Mouse (Mus musculus): ENCODE data around the gene Golga3.

Golga3 gene

DNA sequence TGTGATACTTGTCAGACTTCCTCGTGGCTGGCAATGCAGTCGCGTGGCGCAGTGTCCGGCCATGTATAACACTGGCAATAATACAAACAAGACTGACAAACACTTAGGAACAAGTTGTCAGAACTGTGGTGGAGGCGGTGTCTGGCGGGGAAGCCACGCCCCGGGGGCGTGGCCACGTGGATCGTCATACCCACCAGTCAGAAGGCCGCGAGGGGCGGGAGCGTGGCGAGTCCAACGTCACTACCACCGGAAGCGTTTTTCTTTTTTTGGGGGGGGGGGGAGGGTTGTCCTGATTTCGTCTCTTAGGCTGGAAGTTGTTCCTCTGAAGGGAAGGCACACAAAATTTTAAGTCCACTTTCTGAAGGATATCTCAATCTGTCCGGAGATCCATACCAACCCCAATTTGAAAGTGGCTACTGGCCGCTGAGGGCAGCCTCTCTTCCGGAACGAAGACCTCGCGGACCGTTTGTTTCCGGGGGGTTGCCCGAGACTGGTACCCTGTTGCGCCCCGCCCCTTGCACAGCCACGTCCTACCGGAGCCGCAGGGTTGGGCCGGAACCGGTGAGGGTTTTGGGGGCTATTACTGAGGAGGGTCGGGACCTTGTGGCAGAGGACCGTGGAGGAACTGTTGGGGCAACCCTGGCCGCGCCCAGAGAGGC, at the start of gene Golga3:
TSS of gene Golga3 (plus strand) at position 340 of the 659 bp plus-strand sequence.
- DNase-seq: peak; percentile 99

DNA sequence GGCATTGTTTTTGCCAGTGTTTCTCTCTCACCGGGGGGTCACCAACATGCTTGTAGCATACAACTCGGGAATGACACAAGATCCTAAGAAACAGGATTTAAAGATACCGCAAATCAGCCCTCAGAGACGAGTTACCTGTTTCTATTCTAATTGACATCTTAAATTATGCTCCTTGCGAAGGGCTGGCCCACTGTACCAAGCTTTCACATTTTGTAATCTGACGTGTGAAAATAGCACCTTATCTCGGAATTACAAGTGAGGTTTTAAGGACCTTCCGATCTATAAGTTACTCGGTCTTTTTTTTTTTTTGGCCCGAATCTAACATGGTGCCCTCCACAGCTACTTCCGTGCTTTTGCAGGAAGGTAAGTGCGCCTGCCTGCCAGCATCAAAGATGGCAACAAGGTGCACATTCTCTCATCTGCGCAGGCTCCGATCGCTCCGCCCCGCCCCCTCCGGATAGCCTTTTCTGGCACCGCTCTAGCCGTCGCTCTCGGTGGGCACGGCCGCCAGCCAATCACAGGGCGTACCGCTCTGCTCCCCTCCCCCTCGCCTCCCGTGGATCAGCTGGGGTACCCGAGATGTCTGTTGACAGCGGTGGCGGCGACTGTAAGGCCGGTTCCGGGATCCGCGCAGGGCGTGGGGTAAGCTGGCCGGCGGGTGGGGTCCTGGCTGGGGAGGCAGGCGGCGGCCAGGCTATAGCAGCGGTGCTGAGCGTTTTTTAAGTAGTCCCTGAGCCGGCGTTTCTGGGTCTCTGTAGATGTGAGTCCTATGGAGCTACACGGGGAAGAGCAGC, 41.0 kb upstream of the Golga3 start, which contains the start of gene Chfr:
TSS of gene Chfr (plus strand) at position 550 of the 794 bp plus-strand sequence.
- DNase-seq: peak; percentile 100

- DNase-seq: no peak
These were observed 40.4 kb upstream of the Golga3 start for GRCm38 (mm10) chr5:110136087-110136464.

DNA sequence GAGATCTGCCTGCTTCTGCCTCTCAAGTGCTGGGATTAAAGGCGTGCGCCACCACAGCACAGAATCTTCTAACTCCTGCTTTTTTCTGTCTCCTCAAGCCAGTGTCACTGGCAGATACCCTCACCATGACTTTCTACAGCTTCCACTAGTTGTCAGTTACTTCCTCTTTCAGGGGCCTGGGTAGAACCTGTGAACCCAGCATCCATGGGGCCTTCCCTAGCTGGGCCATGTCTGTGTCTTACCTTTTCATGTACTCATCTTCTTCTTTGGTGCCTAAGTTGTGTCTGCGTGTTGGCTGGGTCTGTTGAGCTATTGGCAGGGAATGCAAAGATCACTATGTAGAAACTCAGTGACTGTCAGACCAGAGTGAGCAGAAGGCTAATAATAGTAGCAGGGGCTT, 38.7 kb upstream of the Golga3 start:
- DNase-seq: peak; percentile 83

GRCm38 (mm10) chr5:110139325-110139724, 37.2 kb upstream of the Golga3 start:
- no peak for DNase-seq

DNA sequence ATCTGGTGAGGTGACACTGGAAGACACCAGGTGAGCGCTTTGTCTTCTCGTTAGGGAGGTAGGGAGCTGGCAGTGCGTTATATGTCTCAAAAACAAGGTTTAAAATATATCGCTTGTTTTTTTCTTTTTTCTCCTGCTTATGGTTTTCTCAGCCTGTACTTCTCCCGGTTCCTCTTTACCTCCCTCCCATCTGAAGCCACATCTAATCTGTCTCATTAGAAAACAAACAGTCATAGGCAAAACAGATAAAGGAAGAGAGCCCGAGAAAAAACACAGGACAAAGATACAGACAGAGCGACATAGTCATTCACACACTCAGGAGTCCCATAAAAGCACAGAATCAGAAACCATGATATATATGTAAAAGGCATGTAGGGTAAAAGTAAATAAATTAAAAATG, 36.1 kb upstream of the Golga3 start:
- DNase-seq: no peak

- peak; percentile 88 for DNase-seq
These were observed 34.2 kb upstream of the Golga3 start for GRCm38 (mm10) chr5:110142309-110142708.

DNA sequence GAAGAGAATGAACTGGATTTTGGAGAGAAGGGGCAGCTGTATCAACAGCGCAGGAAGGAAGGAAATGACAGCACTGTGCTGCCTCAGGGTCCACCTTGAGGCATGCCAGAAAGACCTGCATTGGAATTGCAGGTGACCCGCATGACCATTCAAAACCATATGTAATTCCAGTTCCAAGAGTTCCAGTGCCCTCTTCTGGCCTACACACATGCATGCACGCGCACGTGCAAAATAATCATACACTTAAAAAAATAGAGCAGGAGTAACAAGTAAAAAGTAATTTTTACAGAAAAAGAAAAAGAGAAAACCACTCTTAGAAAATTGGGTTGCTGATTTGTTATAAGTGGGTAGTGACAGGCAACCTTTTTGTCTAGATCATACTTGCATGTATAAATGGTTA, 33.5 kb upstream of the Golga3 start:
- peak; percentile 62 for DNase-seq

DNA sequence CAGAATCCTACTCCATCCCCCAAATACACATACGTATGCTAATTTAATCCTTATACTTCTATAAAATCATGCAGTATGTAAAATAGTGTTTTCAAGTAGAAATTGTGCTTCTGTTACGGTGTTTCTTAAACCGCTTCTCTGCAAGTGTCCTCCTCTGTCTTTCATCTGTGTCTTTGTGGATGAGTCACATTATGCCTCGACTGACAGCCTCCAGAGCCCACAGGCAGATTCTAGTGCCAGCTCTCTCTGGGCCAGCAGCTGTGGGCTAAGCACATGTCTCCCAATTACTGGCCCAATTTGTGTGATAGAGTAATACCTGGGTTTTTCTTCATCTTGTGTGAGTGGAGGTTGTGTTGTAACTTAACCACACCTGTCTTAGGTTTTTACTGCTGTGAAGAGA, 7.1 kb upstream of the Golga3 start:
- no peak for DNase-seq

DNA sequence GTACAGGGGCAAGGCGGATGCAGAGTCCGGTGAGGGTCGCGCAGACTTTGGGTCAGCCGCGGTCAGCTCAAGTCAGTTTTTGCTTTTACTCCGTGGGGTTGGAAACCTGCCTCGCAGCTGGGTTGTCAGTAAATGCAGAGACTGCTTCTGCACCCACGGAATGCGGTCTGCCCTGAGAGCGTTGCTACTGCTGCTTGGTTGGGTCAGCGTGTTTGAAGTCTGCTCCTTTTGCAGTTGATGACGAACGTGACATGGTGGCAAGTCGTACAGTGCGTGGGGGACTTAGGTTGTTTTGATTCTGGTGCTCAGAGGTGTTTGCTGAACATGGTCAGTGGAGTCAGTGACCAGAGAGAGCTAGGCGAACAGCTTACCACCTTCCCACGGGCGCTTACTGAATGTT, 520 bp downstream of the Golga3 start:
- no peak for DNase-seq

DNA sequence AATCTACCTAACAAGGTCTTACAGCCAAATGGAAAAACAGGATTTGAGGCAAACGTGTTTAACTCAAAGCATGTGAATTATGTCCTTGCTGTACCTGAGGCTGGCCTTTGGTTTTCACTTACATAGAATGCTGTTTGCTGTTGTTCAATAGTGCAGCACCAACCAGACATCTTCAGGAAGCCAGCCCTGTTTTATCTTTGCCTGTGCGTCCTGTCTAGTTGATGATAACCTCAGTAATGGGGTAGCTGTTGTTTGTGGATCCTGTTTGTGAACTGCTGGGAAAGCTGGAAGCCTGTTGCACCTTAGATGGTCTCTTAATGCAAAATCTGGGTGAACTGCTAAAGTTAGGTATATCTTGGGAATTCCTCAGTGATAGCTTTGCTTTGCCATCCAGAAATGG, 2.1 kb downstream of the Golga3 start:
- DNase-seq: peak; percentile 22

DNA sequence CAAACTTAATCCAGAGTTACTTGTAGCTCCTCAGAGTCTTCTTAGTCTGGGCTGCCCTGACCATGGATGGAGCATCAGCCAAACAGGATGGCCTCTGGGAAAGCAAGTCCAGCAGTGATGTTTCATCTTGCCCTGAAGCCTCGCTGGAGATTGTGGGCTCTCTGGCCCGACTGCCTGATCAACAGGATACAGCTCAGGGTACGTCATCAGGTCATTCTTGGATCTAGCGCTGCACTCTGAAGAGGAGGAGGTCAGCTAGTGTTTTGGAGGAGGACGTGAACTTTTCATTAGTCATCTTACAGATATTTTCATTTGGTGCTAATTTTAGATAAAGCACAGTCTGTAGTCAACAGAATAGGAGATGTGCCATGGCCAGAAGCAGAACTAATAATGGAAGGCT, 5.2 kb downstream of the Golga3 start:
- DNase-seq: peak; percentile 96

- DNase-seq: peak; percentile 70
These were observed 26.8 kb downstream of the Golga3 start for GRCm38 (mm10) chr5:110203164-110203895.

- DNase-seq: no peak
These were observed 28.3 kb downstream of the Golga3 start for GRCm38 (mm10) chr5:110204777-110205176.

DNA sequence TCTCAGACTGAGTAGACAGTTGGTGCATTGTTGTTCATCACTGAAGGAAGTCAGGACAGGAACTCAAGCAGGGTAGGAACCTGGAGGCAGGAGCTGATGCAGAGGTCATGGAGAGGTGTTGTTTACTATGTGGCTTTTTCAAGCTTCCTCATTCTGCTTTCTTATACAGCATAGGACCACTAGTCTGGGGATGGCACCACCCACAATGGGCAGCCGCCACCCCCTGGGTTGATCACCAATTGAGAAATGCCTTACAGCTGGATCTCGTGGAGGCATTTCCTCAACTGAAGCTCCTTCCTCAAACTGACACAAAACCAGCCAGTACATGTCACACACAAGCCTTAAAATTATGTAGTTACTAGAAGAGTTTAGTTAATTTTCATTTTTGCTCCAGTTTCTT, 34.8 kb downstream of the Golga3 start:
- DNase-seq: no peak

DNA sequence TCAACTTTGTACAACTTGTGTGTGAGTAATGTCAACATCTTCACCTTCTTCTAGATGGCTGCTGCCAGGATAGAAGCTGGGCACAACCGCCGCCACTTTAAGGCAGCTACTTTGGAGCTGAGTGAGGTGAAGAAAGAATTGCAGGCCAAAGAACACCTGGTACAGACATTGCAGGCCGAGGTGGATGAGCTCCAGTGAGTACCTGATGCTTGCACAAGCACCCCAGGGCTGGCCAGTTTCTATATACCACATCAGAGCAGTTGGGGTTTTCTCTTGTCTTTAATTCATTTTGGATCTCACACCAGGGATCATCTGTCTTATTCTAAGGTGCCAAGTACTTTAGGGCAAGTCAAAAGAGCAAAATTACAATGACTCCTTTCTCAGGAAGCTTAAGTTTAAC, 40.3 kb downstream of the Golga3 start:
- DNase-seq: peak; percentile 57

GRCm38 (mm10) chr5:110220331-110220730, 43.8 kb downstream of the Golga3 start:
- no peak for DNase-seq

- DNase-seq: peak; percentile 35
These were observed 46.3 kb downstream of the Golga3 start for GRCm38 (mm10) chr5:110222757-110223156.

DNA sequence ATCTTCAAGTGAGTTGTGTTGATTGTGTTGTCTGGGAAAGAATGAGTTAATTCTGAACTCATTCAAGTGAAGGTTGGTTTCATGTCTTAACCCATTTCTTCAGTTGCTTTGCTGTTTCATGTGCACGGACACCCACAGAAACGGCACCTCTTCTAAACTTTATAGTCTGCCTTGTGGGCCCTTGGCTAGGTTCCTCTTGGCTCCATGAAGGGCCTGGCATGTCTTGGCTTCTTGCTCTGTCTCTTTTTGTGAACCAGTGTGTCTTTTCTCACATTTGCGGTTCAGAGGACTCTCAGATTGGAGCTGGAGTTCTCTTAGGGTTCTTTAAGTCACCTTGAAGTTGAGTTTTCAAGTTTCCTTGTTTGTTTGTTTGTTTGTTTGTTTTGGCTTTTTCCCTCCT, 48.6 kb downstream of the Golga3 start:
- DNase-seq: no peak

DNA sequence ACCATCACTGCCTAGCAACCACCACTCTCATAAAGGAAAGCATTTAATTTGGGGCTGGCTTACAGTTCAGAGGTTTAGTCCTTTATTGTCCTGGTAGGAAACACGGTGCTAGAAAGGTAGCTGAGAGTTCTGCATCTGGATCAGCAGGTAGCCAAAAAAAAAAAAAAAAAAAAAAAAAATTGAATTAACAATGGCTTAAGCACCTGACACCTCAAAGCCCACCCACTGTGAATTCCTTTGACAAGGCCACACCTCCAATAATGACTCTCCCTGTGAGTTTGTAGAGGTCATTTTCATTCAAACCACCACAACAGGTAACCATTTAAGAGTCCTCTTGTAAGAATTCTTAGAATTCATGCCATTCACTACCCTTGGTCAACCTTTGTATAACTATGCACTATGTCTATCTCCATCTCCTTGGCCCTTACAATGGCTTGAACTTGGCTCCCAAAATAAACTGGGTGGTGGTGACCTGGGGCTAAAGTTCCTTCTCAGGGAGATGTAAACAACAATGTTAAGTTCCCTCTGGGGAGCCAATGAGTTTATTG, 50.9 kb downstream of the Golga3 start:
- DNase-seq: no peak

DNA sequence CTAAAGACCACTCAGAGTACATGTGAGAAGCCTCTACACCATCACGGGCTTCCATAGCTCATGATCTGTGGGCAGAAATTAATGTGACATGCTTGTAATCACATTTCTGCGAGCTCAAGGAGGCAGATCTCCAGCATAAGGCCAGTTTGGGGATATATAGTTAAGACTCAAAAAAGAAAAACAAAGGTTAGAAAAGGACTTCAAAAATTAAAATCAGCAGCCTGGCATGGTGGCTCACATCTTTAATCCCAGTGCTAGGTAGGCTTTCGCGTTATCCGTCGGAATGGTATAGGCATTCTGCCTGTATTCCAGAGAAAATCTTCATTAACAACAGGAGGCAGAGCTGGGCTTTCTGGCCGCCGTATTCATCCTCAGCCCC, 53.9 kb downstream of the Golga3 start:
- DNase-seq: no peak

DNA sequence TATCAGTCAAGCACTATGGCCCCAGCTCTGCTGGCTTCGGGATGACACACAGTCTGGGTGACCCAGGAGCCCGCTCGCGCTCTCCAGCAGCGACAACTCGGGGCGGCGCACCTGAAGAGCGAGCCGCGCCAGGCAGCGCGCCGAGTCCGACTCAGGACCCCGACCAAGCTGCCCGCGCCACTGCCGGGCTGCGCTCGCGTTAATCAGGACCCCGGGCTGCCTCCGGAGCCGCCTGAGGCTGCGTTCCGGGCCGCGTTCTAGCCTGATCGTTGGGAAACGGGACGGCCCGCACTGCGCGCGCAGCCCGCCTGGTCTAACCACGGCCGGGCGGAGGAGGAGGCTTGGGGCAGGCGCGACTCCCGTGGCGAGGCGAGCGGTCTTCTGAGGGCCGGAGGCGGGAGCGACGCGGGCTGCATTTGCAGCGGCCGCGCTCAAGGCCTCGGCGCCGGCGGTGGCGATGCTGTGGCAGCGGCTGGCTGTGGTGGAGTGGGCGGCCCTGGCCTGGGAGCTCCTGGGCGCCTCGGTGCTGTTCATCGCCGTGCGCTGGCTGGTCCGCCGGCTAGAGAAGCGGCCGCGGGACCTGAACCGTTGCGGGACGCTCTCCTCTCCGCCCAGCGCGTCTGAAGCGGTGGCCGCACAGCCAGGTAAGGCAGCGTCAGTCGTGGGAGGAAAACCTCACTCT, 54.4 kb downstream of the Golga3 start, which contains the start of gene Ankle2:
TSS of gene Ankle2 (plus strand) at position 225 of the 682 bp plus-strand sequence.
- peak; percentile 99 for DNase-seq

GRCm38 (mm10) chr5:110231638-110232037, 55.1 kb downstream of the Golga3 start:
- DNase-seq: no peak

Measured in heart, adult 11 months (tissue).